Mouse (Mus musculus) liver, embryonic 14.5 days (tissue): ENCODE results near the gene Pcare. TPM values are rescaled to one million over a fixed set of nuclear protein-coding genes. Genes with fewer than 3 reads are reported as not detected.

Experiments
- ATAC-seq: fragments of 200-750 bp; cut with Nextera tagmentation; 2 replicates; pipeline ENCODE4 v1.8.0; 2017; ENCODE audit warnings: moderate number of reproducible peaks, mild to moderate bottlenecking, moderate library complexity; ENCODE audit not compliant: insufficient read depth
- DNase-seq, 3 experiments: peaks; one replicate each; pipeline ENCODE4 v3.0.0-alpha.2; 2012 to 2013; ENCODE audit warnings: low read depth in 3 of 3, low spot score in 3 of 3
- H3K27ac ChIP-seq: fragments of 300-500 bp; sonication (generic); 2 replicates; pipeline ENCODE4 v1.5.1; 2014; ENCODE audit warnings: moderate library complexity, mild to moderate bottlenecking, control low read depth, inconsistent platforms
- H3K27me3 ChIP-seq: fragments of 300-500 bp; sonication (generic); 2 replicates; pipeline ENCODE4 v1.6.1; 2014; ENCODE audit warnings: mild to moderate bottlenecking, low read length, moderate library complexity; ENCODE audit not compliant: control insufficient read depth, insufficient read depth
- H3K36me3 ChIP-seq: fragments of 300-500 bp; sonication (generic); replicated peaks from 2 replicates; pipeline ENCODE4 v1.6.1; 2014; ENCODE audit warnings: low read depth; ENCODE audit not compliant: control insufficient read depth, insufficient read depth
- H3K4me1 ChIP-seq, 2 experiments: fragments of 200-500 bp in 1 of 2; fragments of 300-500 bp in 1 of 2; sonication (generic) in 1 of 2; replicated peaks; 2 replicates each; pipeline ENCODE4 v1.6.1; 2012 to 2014; ENCODE audit warnings: antibody characterized with exemption in 1 of 2, inconsistent platforms in 1 of 2, low read length in 1 of 2; ENCODE audit not compliant: control insufficient read depth in 2 of 2, insufficient read depth in 2 of 2
- H3K4me2 ChIP-seq: fragments of 300-500 bp; sonication (generic); 2 replicates; pipeline ENCODE4 v1.6.1; 2014; ENCODE audit warnings: low read depth, mild to moderate bottlenecking, control low read depth, moderate library complexity
- H3K4me3 ChIP-seq, 2 experiments: fragments of 200-500 bp in 1 of 2; fragments of 300-500 bp in 1 of 2; sonication (generic) in 1 of 2; 2 replicates each; pipeline ENCODE4 v1.5.1; 2012 to 2014; ENCODE audit warnings: low read depth in 2 of 2, low read length in 2 of 2, mild to moderate bottlenecking in 2 of 2, control low read depth in 1 of 2, inconsistent platforms in 1 of 2, moderate library complexity in 1 of 2; ENCODE audit not compliant: insufficient read depth in 1 of 2
- H3K9ac ChIP-seq: fragments of 300-500 bp; sonication (generic); replicated peaks from 2 replicates; pipeline ENCODE4 v1.6.1; 2014; ENCODE audit warnings: mild to moderate bottlenecking, control low read depth, moderate library complexity
- H3K9me3 ChIP-seq: fragments of 300-500 bp; sonication (generic); 2 replicates; pipeline ENCODE4 v1.6.1; 2016; ENCODE audit warnings: low read length, mixed read lengths; ENCODE audit not compliant: control insufficient read depth
- CTCF ChIP-seq: IDR thresholded peaks from 2 replicates; pipeline ENCODE4 v1.5.1; 2016; ENCODE audit warnings: antibody characterized with exemption, low read depth, control low read depth
- EP300 ChIP-seq: IDR thresholded peaks from 2 replicates; pipeline ENCODE4 v1.6.1; 2016; ENCODE audit warnings: antibody characterized with exemption, low read depth
- WGBS: fragments of 180-500 bp; shearing (Covaris S2); extraction: QIAGEN DNeasy Blood & Tissue Kit; methylation state at CpG from one replicate; pipeline ENCODE4 v1.1.7; 2014; ENCODE audit not compliant: insufficient replicate concordance; 5-methylcytosine and 5-hydroxymethylcytosine counted together
- polyA plus RNA-seq, 2 experiments: library from polyadenylated mRNA; depleted of rRNA in 1 of 2; stranded (reverse) in 1 of 2; unstranded in 1 of 2; fragments of >200 nt; fragmentation: Nextera tagmentation in 1 of 2; extraction: Ambion mirVana in 1 of 2; gene quantifications; 2 replicates each; pipeline versions ENCODE4 v1.2.1 to v1.2.3; 2012 to 2014

Gene Pcare
- 0.01 and 0.02 TPM in 2 replicates for polyA plus RNA-seq (2012; rRNA removed)
- 0.03 TPM in 1 of 2 replicates, not detected in the other for polyA plus RNA-seq (2014; fragmentation: Nextera tagmentation; extraction: Ambion mirVana)

DNA sequence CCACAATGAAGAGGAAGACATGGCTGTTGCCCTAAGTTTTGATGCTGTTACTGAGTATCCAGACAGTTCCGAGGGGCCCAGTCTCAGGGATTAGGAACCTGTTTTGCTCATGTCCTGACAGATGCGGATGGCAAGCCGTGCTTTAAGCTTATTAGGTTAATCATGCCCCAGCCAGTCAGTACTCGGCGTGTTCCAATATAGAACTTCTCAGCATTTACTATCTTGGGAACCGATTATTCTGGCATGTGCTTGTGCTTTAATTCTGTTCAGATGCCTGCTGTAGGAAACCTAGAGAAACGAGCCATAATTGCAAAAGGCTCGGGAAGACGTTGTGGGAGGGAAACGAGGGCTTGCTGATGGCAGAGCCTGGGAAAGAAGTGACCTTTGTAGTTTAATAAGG, at the start of gene Pcare:
Gene Pcare (minus strand): TSS at position 64 of the 400 bp plus-strand sequence.
- no peaks in the 10 kb centered on the region for H3K9me3 ChIP-seq
- TF ChIP-seq CTCF (no peak), EP300 (no peak)
- no peak within 1 kb of the TSS for H3K27ac ChIP-seq
- H3K4me3 ChIP-seq = no peak within 1 kb of the TSS
- no peak for ATAC-seq
- H3K9ac ChIP-seq = no peak within 1 kb of the TSS
- no peak for DNase-seq
- H3K4me2 ChIP-seq = no peak within 1 kb of the TSS
- 70% methylated on average over 10 of the region's 10 CpGs for WGBS
- H3K36me3 ChIP-seq = no peaks in the 10 kb centered on the region
- no peaks in the 10 kb centered on the region for H3K27me3 ChIP-seq
- no peaks in the 10 kb centered on the region for H3K4me1 ChIP-seq

DNA sequence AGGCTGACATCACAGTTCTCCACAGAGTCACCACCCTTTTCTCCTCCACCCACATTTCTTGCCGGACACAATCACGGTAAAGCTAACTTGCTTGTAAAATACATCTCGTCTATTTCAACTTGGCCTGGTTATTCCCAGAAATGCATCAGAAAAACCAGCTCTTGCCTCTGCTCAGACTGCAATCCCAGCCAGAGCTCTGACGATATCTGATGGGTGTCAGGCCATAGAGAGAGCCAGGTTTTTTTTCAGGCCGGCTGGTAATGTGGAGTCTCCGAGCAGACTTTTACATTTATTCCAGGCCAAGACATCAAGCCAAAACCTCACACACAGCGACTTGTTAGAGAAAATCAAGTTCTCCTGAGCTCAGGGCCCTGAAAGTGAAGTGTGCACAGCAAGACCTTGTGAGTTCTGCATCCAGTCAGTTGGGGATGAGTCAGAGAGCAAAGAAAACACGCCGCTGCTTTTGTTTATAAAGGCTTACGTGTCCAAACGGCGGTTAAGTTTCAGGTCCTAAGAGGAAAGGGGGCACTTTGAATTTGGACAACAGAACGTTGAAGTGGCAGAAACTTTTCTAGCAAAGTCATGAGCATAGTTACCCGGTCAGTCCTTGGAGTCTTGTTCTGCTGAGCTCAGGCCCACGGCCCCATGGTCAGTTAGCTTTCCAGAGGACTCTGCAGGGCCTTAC, 43.0 kb upstream of the Pcare start:
- no peak overlapping the region for H3K9ac ChIP-seq
- no peak overlapping the region for H3K4me2 ChIP-seq
- H3K9me3 ChIP-seq = no peaks in the 10 kb centered on the region
- DNase-seq (no peak), ATAC-seq (no peak)
- no peaks in the 10 kb centered on the region for H3K27me3 ChIP-seq
- no peak overlapping the region for H3K4me3 ChIP-seq
- H3K27ac ChIP-seq = no peak overlapping the region
- WGBS = 71% methylated on average over 15 of the region's 15 CpGs
- H3K36me3 ChIP-seq = no peaks in the 10 kb centered on the region
- TF ChIP-seq CTCF (no peak), EP300 (no peak)
- no peaks in the 10 kb centered on the region for H3K4me1 ChIP-seq

DNA sequence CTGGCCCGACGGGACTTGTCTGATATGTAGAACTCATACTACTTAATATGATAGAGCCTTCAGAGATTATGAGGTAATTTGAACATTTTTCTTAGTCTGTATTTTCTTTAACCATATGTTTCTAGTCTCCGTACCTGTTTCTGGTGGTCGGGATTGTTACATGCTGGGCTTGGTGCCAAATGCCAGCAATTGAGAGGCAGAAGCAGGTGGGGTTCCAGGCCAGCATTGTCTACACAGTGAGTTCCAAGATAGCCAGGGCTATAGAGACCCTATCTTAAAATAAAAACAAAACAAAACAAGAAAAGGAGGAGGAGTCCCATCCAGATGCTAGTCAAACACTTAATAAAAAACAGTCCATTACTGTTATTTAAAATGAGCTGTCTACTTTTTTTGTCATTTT, 38.9 kb upstream of the Pcare start:
- Histone ChIP-seq H3K4me2 (no peak overlapping the region), H3K27ac (no peak overlapping the region), H3K4me1 (no peaks in the 10 kb centered on the region), H3K9ac (no peak overlapping the region), H3K4me3 (no peak overlapping the region), H3K9me3 (no peaks in the 10 kb centered on the region), H3K36me3 (no peaks in the 10 kb centered on the region), H3K27me3 (no peaks in the 10 kb centered on the region)
- DNase-seq = no peak
- no peak for TF ChIP-seq EP300
- no peak for TF ChIP-seq CTCF
- no peak for ATAC-seq
- 61% methylated on average over 4 of the region's 4 CpGs for WGBS

DNA sequence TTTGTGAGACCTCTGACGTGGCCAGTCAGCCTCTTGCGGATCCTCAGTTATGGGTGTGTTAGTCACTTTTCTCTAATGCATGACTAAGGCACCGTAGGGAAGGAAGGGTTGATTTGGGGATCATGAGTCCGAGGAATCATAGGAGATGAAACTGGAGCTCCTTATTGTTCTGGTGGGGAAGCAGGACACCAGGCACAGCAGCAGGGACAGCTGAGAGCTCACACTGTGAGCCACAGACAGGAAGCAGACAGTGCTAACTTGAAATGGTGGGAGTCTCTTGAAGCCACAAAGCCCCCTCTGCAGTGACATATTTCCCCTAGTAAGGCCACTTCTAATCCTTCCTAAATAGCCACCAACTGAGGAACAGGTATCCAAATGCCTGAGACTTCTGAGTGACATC, 38.4 kb upstream of the Pcare start:
- DNase-seq (no peak), ATAC-seq (no peak)
- WGBS = 57% methylated on average over 4 of the region's 4 CpGs
- Histone ChIP-seq H3K9ac (no peak overlapping the region), H3K27me3 (no peaks in the 10 kb centered on the region), H3K36me3 (no peaks in the 10 kb centered on the region), H3K27ac (no peak overlapping the region), H3K4me2 (no peak overlapping the region), H3K4me1 (no peaks in the 10 kb centered on the region), H3K9me3 (no peaks in the 10 kb centered on the region), H3K4me3 (no peak overlapping the region)
- TF ChIP-seq EP300 (no peak), CTCF (no peak)

DNA sequence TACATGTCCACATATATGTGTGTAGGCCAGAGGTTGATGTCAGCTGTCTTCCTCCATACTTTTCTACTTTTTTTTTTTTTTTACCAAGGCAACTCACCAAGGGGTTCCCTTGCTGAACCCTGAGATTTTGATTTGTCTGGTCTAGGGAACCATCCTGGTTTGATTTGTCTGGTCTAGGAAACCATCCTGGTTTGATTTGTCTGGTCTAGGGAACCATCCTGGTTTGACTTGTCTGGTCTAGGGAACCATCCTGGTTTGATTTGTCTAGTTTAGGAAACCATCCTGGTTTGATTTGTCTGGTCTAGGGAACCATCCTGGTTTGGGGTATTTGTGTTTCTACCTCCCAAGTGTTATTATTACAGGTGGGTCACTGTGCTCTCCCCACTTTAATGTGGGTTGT, 33.8 kb upstream of the Pcare start:
- no peak overlapping the region for H3K4me3 ChIP-seq
- no peak for TF ChIP-seq EP300
- no peak for TF ChIP-seq CTCF
- H3K27me3 ChIP-seq = peaks cover 12% of the 10 kb centered on the region
- no peak overlapping the region for H3K9ac ChIP-seq
- no peak for DNase-seq
- ATAC-seq = no peak
- H3K9me3 ChIP-seq = no peaks in the 10 kb centered on the region
- no peak overlapping the region for H3K27ac ChIP-seq
- H3K4me1 ChIP-seq = no peaks in the 10 kb centered on the region
- H3K4me2 ChIP-seq = no peak overlapping the region
- no peaks in the 10 kb centered on the region for H3K36me3 ChIP-seq
